Mouse (Mus musculus): ENCODE measurements around the gene Ugt8a. TPM values are rescaled to one million over a fixed set of nuclear protein-coding genes. Genes with fewer than 3 reads are reported as not detected.

Gene Ugt8a
- polyA plus RNA-seq, 1 experiment from 2014 or later = 0.25 TPM

DNA sequence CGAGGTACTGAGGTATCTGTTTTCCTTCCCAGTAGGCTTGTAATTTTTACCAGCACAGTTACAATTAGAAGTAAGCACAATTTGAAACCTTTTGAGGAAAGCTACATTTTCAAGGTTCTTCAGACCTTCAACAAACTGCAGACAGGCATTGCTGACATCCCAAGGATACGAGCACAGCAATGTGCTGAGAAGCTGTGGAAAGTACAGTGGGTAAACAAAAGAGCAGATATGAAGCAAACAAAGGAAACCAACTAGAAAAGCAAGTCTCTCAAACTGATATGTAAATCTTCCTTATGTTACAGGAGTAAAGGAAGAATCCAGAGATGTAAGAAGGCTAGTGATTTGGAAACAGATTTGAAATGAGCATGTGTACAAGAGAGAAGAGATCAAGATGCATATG, 54.0 kb downstream of the Ugt8a start:
- 46% methylated on average over 2 of the region's 2 CpGs for WGBS (ENCODE audit: insufficient replicate concordance)
- no peak overlapping the region for H3K4me2 ChIP-seq (ENCODE audit: low read depth, low read length)
- no peaks in the 10 kb centered on the region for H3K4me1 ChIP-seq (ENCODE audit: control insufficient read depth, low read depth, low read length)
- no peak for ATAC-seq (ENCODE audit: low read depth)
- H3K27ac ChIP-seq (ENCODE audit: low read length) = no peak overlapping the region
- no peaks in the 10 kb centered on the region for H3K36me3 ChIP-seq (ENCODE audit: control insufficient read depth, insufficient read depth)
- H3K9me3 ChIP-seq (replicated peaks; ENCODE audit: control insufficient read depth, low read length) = no peaks in the 10 kb centered on the region
- no peaks in the 10 kb centered on the region for H3K27me3 ChIP-seq (ENCODE audit: control insufficient read depth, insufficient read depth, low read depth, low read length)
- no peak overlapping the region for H3K9ac ChIP-seq (ENCODE audit: low read depth, low read length)
- no peak overlapping the region for H3K4me3 ChIP-seq (ENCODE audit: low read depth, low read length)

- no peak overlapping the region for H3K4me2 ChIP-seq (ENCODE audit: low read depth, low read length)
- no peaks in the 10 kb centered on the region for H3K9me3 ChIP-seq (replicated peaks; ENCODE audit: control insufficient read depth, low read length)
- H3K4me3 ChIP-seq (ENCODE audit: low read depth, low read length) = no peak overlapping the region
- H3K27me3 ChIP-seq (ENCODE audit: control insufficient read depth, insufficient read depth, low read depth, low read length) = no peaks in the 10 kb centered on the region
- ATAC-seq (ENCODE audit: low read depth) = no peak
- H3K9ac ChIP-seq (ENCODE audit: low read depth, low read length) = no peak overlapping the region
- no peak overlapping the region for H3K27ac ChIP-seq (ENCODE audit: low read length)
- H3K4me1 ChIP-seq (ENCODE audit: control insufficient read depth, low read depth, low read length) = no peaks in the 10 kb centered on the region
- H3K36me3 ChIP-seq (ENCODE audit: control insufficient read depth, insufficient read depth) = no peaks in the 10 kb centered on the region
These were observed 55.4 kb downstream of the Ugt8a start for GRCm38 (mm10) chr3:125883009-125883408.

- Histone ChIP-seq H3K4me1 (ENCODE audit: control insufficient read depth, low read depth, low read length) (no peaks in the 10 kb centered on the region), H3K36me3 (ENCODE audit: control insufficient read depth, insufficient read depth) (no peaks in the 10 kb centered on the region), H3K27ac (ENCODE audit: low read length) (no peak overlapping the region), H3K9me3 (replicated peaks; ENCODE audit: control insufficient read depth, low read length) (no peaks in the 10 kb centered on the region), H3K27me3 (ENCODE audit: control insufficient read depth, insufficient read depth, low read depth, low read length) (no peaks in the 10 kb centered on the region), H3K4me2 (ENCODE audit: low read depth, low read length) (no peak overlapping the region), H3K9ac (ENCODE audit: low read depth, low read length) (no peak overlapping the region), H3K4me3 (ENCODE audit: low read depth, low read length) (no peak overlapping the region)
- ATAC-seq (ENCODE audit: low read depth) = no peak
These were observed 56.6 kb downstream of the Ugt8a start for GRCm38 (mm10) chr3:125881835-125882234.

DNA sequence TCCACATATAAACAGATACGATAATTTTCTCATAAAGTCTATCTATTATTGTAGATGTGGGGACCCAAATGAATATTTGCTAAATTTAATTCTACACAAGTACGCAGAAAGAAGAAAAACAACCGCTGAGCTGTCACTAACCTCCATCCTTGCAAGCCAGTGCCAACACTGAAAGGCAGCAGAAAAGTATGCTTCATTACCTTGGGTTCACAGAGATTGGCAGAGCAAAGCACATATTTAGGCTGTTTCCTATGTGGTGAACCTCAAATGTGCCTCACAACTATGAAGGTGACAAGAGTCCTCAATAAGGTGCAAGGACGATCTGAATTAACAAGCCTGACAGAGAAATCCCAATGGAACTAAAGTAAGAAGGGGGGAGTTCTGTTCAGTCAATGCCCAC, 64.0 kb downstream of the Ugt8a start:
- Histone ChIP-seq H3K4me3 (ENCODE audit: low read depth, low read length) (no peak overlapping the region), H3K27me3 (ENCODE audit: control insufficient read depth, insufficient read depth, low read depth, low read length) (no peaks in the 10 kb centered on the region), H3K36me3 (ENCODE audit: control insufficient read depth, insufficient read depth) (no peaks in the 10 kb centered on the region), H3K4me2 (ENCODE audit: low read depth, low read length) (no peak overlapping the region), H3K4me1 (ENCODE audit: control insufficient read depth, low read depth, low read length) (no peaks in the 10 kb centered on the region), H3K9ac (ENCODE audit: low read depth, low read length) (no peak overlapping the region), H3K27ac (ENCODE audit: low read length) (no peak overlapping the region), H3K9me3 (replicated peaks; ENCODE audit: control insufficient read depth, low read length) (no peaks in the 10 kb centered on the region)
- 66% methylated on average over 4 of the region's 4 CpGs for WGBS (ENCODE audit: insufficient replicate concordance)
- no peak for ATAC-seq (ENCODE audit: low read depth)

- Histone ChIP-seq H3K36me3 (ENCODE audit: control insufficient read depth, insufficient read depth) (no peaks in the 10 kb centered on the region), H3K9me3 (replicated peaks; ENCODE audit: control insufficient read depth, low read length) (no peaks in the 10 kb centered on the region), H3K4me3 (ENCODE audit: low read depth, low read length) (no peak overlapping the region), H3K4me2 (ENCODE audit: low read depth, low read length) (no peak overlapping the region), H3K27me3 (ENCODE audit: control insufficient read depth, insufficient read depth, low read depth, low read length) (no peaks in the 10 kb centered on the region), H3K27ac (ENCODE audit: low read length) (no peak overlapping the region), H3K9ac (ENCODE audit: low read depth, low read length) (no peak overlapping the region), H3K4me1 (ENCODE audit: control insufficient read depth, low read depth, low read length) (no peaks in the 10 kb centered on the region)
- ATAC-seq (ENCODE audit: low read depth) = no peak
- 67% methylated on average over 4 of the region's 4 CpGs for WGBS (ENCODE audit: insufficient replicate concordance)
These were observed 68.5 kb downstream of the Ugt8a start for GRCm38 (mm10) chr3:125869873-125870272.

- no peaks in the 10 kb centered on the region for H3K36me3 ChIP-seq (ENCODE audit: control insufficient read depth, insufficient read depth)
- H3K4me3 ChIP-seq (ENCODE audit: low read depth, low read length) = no peak overlapping the region
- H3K4me2 ChIP-seq (ENCODE audit: low read depth, low read length) = no peak overlapping the region
- no peak overlapping the region for H3K9ac ChIP-seq (ENCODE audit: low read depth, low read length)
- no peaks in the 10 kb centered on the region for H3K4me1 ChIP-seq (ENCODE audit: control insufficient read depth, low read depth, low read length)
- H3K27ac ChIP-seq (ENCODE audit: low read length) = no peak overlapping the region
- no peaks in the 10 kb centered on the region for H3K9me3 ChIP-seq (replicated peaks; ENCODE audit: control insufficient read depth, low read length)
- 57% methylated on average over 3 of the region's 3 CpGs for WGBS (ENCODE audit: insufficient replicate concordance)
- no peaks in the 10 kb centered on the region for H3K27me3 ChIP-seq (ENCODE audit: control insufficient read depth, insufficient read depth, low read depth, low read length)
- ATAC-seq (ENCODE audit: low read depth) = no peak
These were observed 76.8 kb downstream of the Ugt8a start for GRCm38 (mm10) chr3:125861601-125862000.

GRCm38 (mm10) chr3:125849163-125849872, 89.1 kb downstream of the Ugt8a start:
- Histone ChIP-seq H3K4me3 (ENCODE audit: low read depth, low read length) (no peak overlapping the region), H3K4me1 (ENCODE audit: control insufficient read depth, low read depth, low read length) (no peaks in the 10 kb centered on the region), H3K27me3 (ENCODE audit: control insufficient read depth, insufficient read depth, low read depth, low read length) (no peaks in the 10 kb centered on the region), H3K9ac (ENCODE audit: low read depth, low read length) (no peak overlapping the region), H3K36me3 (ENCODE audit: control insufficient read depth, insufficient read depth) (no peaks in the 10 kb centered on the region), H3K27ac (ENCODE audit: low read length) (no peak overlapping the region), H3K9me3 (replicated peaks; ENCODE audit: control insufficient read depth, low read length) (no peaks in the 10 kb centered on the region), H3K4me2 (ENCODE audit: low read depth, low read length) (no peak overlapping the region)
- ATAC-seq (ENCODE audit: low read depth) = no peak
- WGBS (ENCODE audit: insufficient replicate concordance) = 18% methylated on average over 6 of the region's 6 CpGs

GRCm38 (mm10) chr3:125828051-125828450, 110.4 kb downstream of the Ugt8a start:
- H3K27ac ChIP-seq (ENCODE audit: low read length) = no peak overlapping the region
- ATAC-seq (ENCODE audit: low read depth) = no peak
- no peak overlapping the region for H3K9ac ChIP-seq (ENCODE audit: low read depth, low read length)

DNA sequence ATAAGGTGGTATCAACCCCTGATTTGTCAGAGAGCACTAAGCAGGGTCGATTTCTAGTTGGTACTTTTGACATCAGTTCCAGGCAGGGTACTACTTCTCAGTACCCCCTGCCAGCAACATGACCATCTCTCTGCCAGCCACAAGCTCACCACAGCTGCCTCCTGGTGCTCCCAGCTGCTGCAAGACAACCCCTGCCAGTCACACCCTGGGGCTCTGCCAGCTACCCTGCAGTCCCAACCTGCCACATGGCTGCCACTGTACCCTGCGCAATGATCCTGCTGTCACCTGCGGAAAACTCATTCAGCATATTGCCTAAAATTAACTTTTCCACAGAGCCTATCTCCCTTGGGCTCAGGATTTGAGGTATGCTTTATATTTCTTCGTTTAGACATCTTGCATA, 111.2 kb downstream of the Ugt8a start:
- no peak for ATAC-seq (ENCODE audit: low read depth)
- no peak overlapping the region for H3K27ac ChIP-seq (ENCODE audit: low read length)
- H3K36me3 ChIP-seq (ENCODE audit: control insufficient read depth, insufficient read depth) = no peaks in the 10 kb centered on the region
- 59% methylated on average over 4 of the region's 4 CpGs for WGBS (ENCODE audit: insufficient replicate concordance)
- H3K9ac ChIP-seq (ENCODE audit: low read depth, low read length) = no peak overlapping the region
- no peaks in the 10 kb centered on the region for H3K27me3 ChIP-seq (ENCODE audit: control insufficient read depth, insufficient read depth, low read depth, low read length)
- H3K4me1 ChIP-seq (ENCODE audit: control insufficient read depth, low read depth, low read length) = no peaks in the 10 kb centered on the region
- no peaks in the 10 kb centered on the region for H3K9me3 ChIP-seq (replicated peaks; ENCODE audit: control insufficient read depth, low read length)
- H3K4me2 ChIP-seq (ENCODE audit: low read depth, low read length) = no peak overlapping the region
- H3K4me3 ChIP-seq (ENCODE audit: low read depth, low read length) = no peak overlapping the region

More at GRCm38 (mm10) chr3:125828051-125828450, 110.4 kb downstream of the Ugt8a start:
- no peaks in the 10 kb centered on the region for H3K27me3 ChIP-seq (ENCODE audit: control insufficient read depth, insufficient read depth, low read depth, low read length)
- no peaks in the 10 kb centered on the region for H3K4me1 ChIP-seq (ENCODE audit: control insufficient read depth, low read depth, low read length)
- no peaks in the 10 kb centered on the region for H3K9me3 ChIP-seq (replicated peaks; ENCODE audit: control insufficient read depth, low read length)
- H3K4me3 ChIP-seq (ENCODE audit: low read depth, low read length) = no peak overlapping the region
- WGBS (ENCODE audit: insufficient replicate concordance) = 41% methylated on average over 4 of the region's 4 CpGs
- no peak overlapping the region for H3K4me2 ChIP-seq (ENCODE audit: low read depth, low read length)
- H3K36me3 ChIP-seq (ENCODE audit: control insufficient read depth, insufficient read depth) = no peaks in the 10 kb centered on the region

All from liver, embryonic 16.5 days (tissue).